Mouse (Mus musculus) liver, postnatal 0 days (tissue): ENCODE measurements around the gene Card14. TPM values are rescaled to one million over a fixed set of nuclear protein-coding genes. Genes with fewer than 3 reads are reported as not detected.
"Not testable (repeated sequence)": the region's sequence is repeated elsewhere in the genome, so short reads cannot be mapped to it uniquely, and the experiment has no call there.

Experiments
- ATAC-seq: fragments of 200-750 bp; cut with Nextera tagmentation; 2 replicates; pipeline ENCODE4 v1.8.0; 2017; ENCODE audit warnings: mild to moderate bottlenecking, moderate library complexity
- DNase-seq: peaks from one replicate; pipeline ENCODE4 v3.0.0-alpha.2; 2016
- H3K27ac ChIP-seq: fragments of 300-500 bp; sonication (generic); 2 replicates; pipeline ENCODE4 v1.5.1; 2014; ENCODE audit warnings: antibody characterized with exemption, moderate library complexity, mild to moderate bottlenecking, low read depth
- H3K27me3 ChIP-seq: fragments of 300-500 bp; sonication (generic); 2 replicates; pipeline ENCODE4 v1.6.1; 2014; ENCODE audit warnings: low read length, control low read depth, mixed read lengths; ENCODE audit not compliant: insufficient read depth
- H3K36me3 ChIP-seq: fragments of 300-500 bp; sonication (generic); replicated peaks from 2 replicates; pipeline ENCODE4 v1.6.1; 2014; ENCODE audit warnings: mild to moderate bottlenecking, control low read depth, low read length, moderate library complexity, mixed read lengths; ENCODE audit not compliant: insufficient read depth
- H3K4me1 ChIP-seq: fragments of 300-500 bp; sonication (generic); 2 replicates; pipeline ENCODE4 v1.6.1; 2014; ENCODE audit warnings: antibody characterized with exemption, mild to moderate bottlenecking, control low read depth; ENCODE audit not compliant: insufficient read depth
- H3K4me2 ChIP-seq: fragments of 300-500 bp; sonication (generic); 2 replicates; pipeline ENCODE4 v1.6.1; 2014; ENCODE audit warnings: low read depth, mild to moderate bottlenecking, low read length, moderate library complexity, mixed read lengths
- H3K4me3 ChIP-seq: fragments of 300-500 bp; sonication (generic); 2 replicates; pipeline ENCODE4 v1.5.1; 2014; ENCODE audit warnings: low read depth, low read length
- H3K9ac ChIP-seq: fragments of 300-500 bp; sonication (generic); replicated peaks from 2 replicates; pipeline ENCODE4 v1.6.1; 2014; ENCODE audit warnings: mild to moderate bottlenecking, moderate library complexity
- H3K9me3 ChIP-seq: fragments of 300-500 bp; sonication (generic); 2 replicates; pipeline ENCODE4 v1.6.1; 2016; ENCODE audit warnings: mild to moderate bottlenecking, control low read depth, low read length, mixed read lengths
- CTCF ChIP-seq: sonication (generic); IDR thresholded peaks from 2 replicates; pipeline ENCODE4 v1.5.1; 2016; ENCODE audit warnings: antibody characterized with exemption, low read depth
- EP300 ChIP-seq: IDR thresholded peaks from 2 replicates; pipeline ENCODE4 v1.6.1; 2016; ENCODE audit warnings: antibody characterized with exemption, low read depth, mild to moderate bottlenecking
- WGBS: fragments of 180-500 bp; shearing (Covaris S2); extraction: QIAGEN DNeasy Blood & Tissue Kit; methylation state at CpG from one replicate; pipeline ENCODE4 v1.1.7; 2014; ENCODE audit not compliant: insufficient replicate concordance; 5-methylcytosine and 5-hydroxymethylcytosine counted together
- polyA plus RNA-seq: library from polyadenylated mRNA; unstranded; fragments of >200 nt; fragmentation: Nextera tagmentation; extraction: Ambion mirVana; gene quantifications from 2 replicates; pipeline ENCODE4 v1.2.1, GENCODE M21; 2015

Card14 gene
- polyA plus RNA-seq, 1 experiment from 2014 or later = 0.09 TPM

GRCm38 (mm10) chr11:119267241-119267674 lies 40.3 kb upstream of the Card14 start:
- 48% methylated on average over 6 of the region's 6 CpGs for WGBS
- no peak for DNase-seq
- TF ChIP-seq CTCF (no peak), EP300 (no peak)

GRCm38 (mm10) chr11:119267768-119268556 lies 39.6 kb upstream of the Card14 start, which contains the start of gene Gaa:
Gene Gaa, plus strand, starts transcription at chr11:119267887.
- peak; percentile 93 for ATAC-seq
- H3K4me1 ChIP-seq = peaks cover 8% of the 10 kb centered on the region; the same call in 1 of the 2 replicates
- 2% methylated on average over 46 of the region's 52 CpGs for WGBS
- H3K9ac ChIP-seq = peak within 1 kb of the TSS; percentile 67
- no peaks in the 10 kb centered on the region for H3K27me3 ChIP-seq
- H3K4me3 ChIP-seq = peak within 1 kb of the TSS; percentile 65
- peak within 1 kb of the TSS; percentile 82 for H3K27ac ChIP-seq
- TF ChIP-seq EP300 = no peak
- peak; percentile 100 for TF ChIP-seq CTCF
- peak within 1 kb of the TSS; percentile 92 for H3K4me2 ChIP-seq
- H3K36me3 ChIP-seq = no peaks in the 10 kb centered on the region; the same call in 1 of the 2 replicates
- no peaks in the 10 kb centered on the region for H3K9me3 ChIP-seq
- peak; percentile 97 for DNase-seq

More at GRCm38 (mm10) chr11:119267241-119267674, 40.3 kb upstream of the Card14 start:
- Histone ChIP-seq H3K4me1 (peaks cover 8% of the 10 kb centered on the region; the same call in 1 of the 2 replicates), H3K4me3 (no peak overlapping the region), H3K9ac (no peak overlapping the region), H3K9me3 (no peaks in the 10 kb centered on the region), H3K36me3 (no peaks in the 10 kb centered on the region; the same call in 1 of the 2 replicates), H3K27me3 (no peaks in the 10 kb centered on the region), H3K4me2 (peak overlapping the region; percentile 92), H3K27ac (no peak overlapping the region)
- ATAC-seq = peak; percentile 4; the same call in 1 of the 2 replicates

DNA sequence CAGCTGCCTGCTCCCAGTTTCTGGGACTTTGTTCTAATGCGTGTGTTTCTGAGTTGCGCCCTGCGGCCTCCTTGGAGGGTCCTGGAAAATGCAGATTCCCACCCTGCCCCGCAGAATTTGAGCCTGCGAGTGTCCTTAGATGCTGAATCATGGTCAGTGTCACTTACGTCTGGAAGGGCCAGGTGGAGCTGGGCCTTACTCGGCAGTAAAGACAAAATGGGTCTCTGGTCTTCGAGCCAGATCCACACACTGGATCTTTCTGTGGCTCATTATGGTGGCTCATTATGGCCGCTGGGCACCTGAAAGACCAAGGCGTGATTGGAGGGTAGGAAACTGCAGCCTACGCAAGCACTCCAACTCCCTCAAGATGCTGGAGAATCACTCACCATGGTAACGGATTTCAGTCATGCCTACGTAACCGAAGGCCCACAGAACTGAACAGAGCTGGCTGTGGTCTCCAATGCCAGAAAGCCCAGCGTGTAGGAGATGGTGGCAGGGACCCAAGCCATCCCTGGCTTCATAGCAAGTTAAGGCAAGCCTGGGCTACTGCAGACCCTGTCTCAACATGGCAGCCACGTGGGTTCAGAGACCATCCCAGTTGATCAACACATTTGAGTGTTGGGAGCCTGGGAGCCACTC lies 38.9 kb upstream of the Card14 start:
- ATAC-seq (no peak), DNase-seq (no peak)
- TF ChIP-seq CTCF (no peak), EP300 (no peak)
- Histone ChIP-seq H3K4me2 (peak overlapping the region; percentile 92), H3K4me3 (peak overlapping the region; percentile 65), H3K9me3 (no peaks in the 10 kb centered on the region), H3K27ac (peak overlapping the region; percentile 82; the same call in 1 of the 2 replicates), H3K4me1 (peaks cover 8% of the 10 kb centered on the region; the same call in 1 of the 2 replicates), H3K27me3 (no peaks in the 10 kb centered on the region), H3K36me3 (no peaks in the 10 kb centered on the region; the same call in 1 of the 2 replicates), H3K9ac (peak overlapping the region; percentile 67; the same call in 1 of the 2 replicates)
- 72% methylated on average over 16 of the region's 16 CpGs for WGBS

DNA sequence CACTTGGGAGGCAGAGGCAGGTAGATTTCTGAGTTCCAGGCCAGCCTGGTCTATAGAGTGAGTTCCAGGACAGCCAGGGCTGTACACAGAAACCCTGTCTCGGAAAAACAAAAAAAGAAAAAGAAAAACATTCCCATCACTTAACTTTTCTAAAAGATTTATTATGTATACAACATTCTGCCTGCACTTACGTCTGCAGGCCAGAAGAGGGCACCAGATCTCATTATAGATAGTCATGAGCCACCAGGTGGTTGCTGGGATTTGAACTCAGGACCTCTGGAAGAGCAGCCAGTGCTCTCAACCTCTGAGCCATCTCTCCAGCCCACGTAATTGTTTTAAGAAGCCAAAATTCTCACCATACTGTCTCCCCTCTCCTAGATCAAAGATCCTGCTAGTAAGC lies 35.1 kb upstream of the Card14 start:
- ATAC-seq, H3K4me3 ChIP-seq, DNase-seq, H3K4me1 ChIP-seq, H3K36me3 ChIP-seq, H3K9me3 ChIP-seq, H3K9ac ChIP-seq, H3K27ac ChIP-seq, H3K27me3 ChIP-seq, H3K4me2 ChIP-seq: not testable (repeated sequence)
- TF ChIP-seq CTCF = peak; percentile 61
- WGBS = 81% methylated on average over 3 of the region's 3 CpGs

GRCm38 (mm10) chr11:119273186-119273930 lies 34.2 kb upstream of the Card14 start:
- peak; percentile 47 for DNase-seq
- no peaks in the 10 kb centered on the region for H3K9me3 ChIP-seq
- H3K27me3 ChIP-seq = no peaks in the 10 kb centered on the region
- H3K27ac ChIP-seq = no peak overlapping the region
- TF ChIP-seq EP300 (no peak), CTCF (peak; percentile 53)
- no peak overlapping the region for H3K9ac ChIP-seq
- no peak overlapping the region for H3K4me2 ChIP-seq
- peaks cover 5% of the 10 kb centered on the region; the same call in 1 of the 2 replicates for H3K36me3 ChIP-seq
- 80% methylated on average over 8 of the region's 8 CpGs for WGBS
- H3K4me1 ChIP-seq = peaks cover 1% of the 10 kb centered on the region; the same call in 1 of the 2 replicates
- ATAC-seq = peak; percentile 24; the same call in 1 of the 2 replicates
- no peak overlapping the region for H3K4me3 ChIP-seq
